Mouse (Mus musculus) heart, adult 8-10 months (tissue): ENCODE measurements around the gene Map3k20. TPM values are rescaled to one million over a fixed set of nuclear protein-coding genes. Genes with fewer than 3 reads are reported as not detected.
A peak's percentile ranks its signal among the peaks of the same experiment; 100 is the strongest.

Source experiments
- DNase-seq: peaks from one replicate; pipeline ENCODE4 v3.0.0; 2022; ENCODE audit warnings: low spot score
- total RNA-seq, 4 experiments: library from RNA; stranded (reverse); gene quantifications; 2 replicates each; pipeline ENCODE4 v1.2.4; 2022

The Map3k20 gene
- total RNA-seq, 4 experiments from 2014 or later, result 281 to 324 (median 299) TPM

GRCm38 (mm10) chr2:72416095-72417080 lies 131.0 kb downstream of the Map3k20 start:
- DNase-seq, result no peak

- DNase-seq, result no peak
These were observed 135.1 kb downstream of the Map3k20 start for GRCm38 (mm10) chr2:72420561-72420960.

GRCm38 (mm10) chr2:72424656-72425055 lies 139.2 kb downstream of the Map3k20 start:
- DNase-seq, result no peak

- no peak for DNase-seq
These were observed 141.3 kb downstream of the Map3k20 start for GRCm38 (mm10) chr2:72426776-72427175.

- no peak for DNase-seq
These were observed 141.9 kb downstream of the Map3k20 start for GRCm38 (mm10) chr2:72427288-72427687.

GRCm38 (mm10) chr2:72438941-72439533 lies 153.6 kb downstream of the Map3k20 start:
- DNase-seq, result no peak

GRCm38 (mm10) chr2:72441010-72441409 lies 155.6 kb downstream of the Map3k20 start:
- DNase-seq, result no peak

GRCm38 (mm10) chr2:72442825-72443224 lies 157.4 kb downstream of the Map3k20 start:
- DNase-seq, result no peak

GRCm38 (mm10) chr2:72443960-72444359 lies 158.5 kb downstream of the Map3k20 start:
- DNase-seq, result no peak

GRCm38 (mm10) chr2:72446106-72446505 lies 160.7 kb downstream of the Map3k20 start:
- no peak for DNase-seq

GRCm38 (mm10) chr2:72446615-72447014 lies 161.2 kb downstream of the Map3k20 start:
- no peak for DNase-seq

- DNase-seq, result no peak
These were observed 168.1 kb downstream of the Map3k20 start for GRCm38 (mm10) chr2:72453563-72453962.

GRCm38 (mm10) chr2:72456189-72456588 lies 170.8 kb downstream of the Map3k20 start:
- no peak for DNase-seq

GRCm38 (mm10) chr2:72464376-72465014 lies 179.1 kb downstream of the Map3k20 start:
- no peak for DNase-seq

- no peak for DNase-seq
These were observed 182.2 kb downstream of the Map3k20 start for GRCm38 (mm10) chr2:72467604-72468003.

GRCm38 (mm10) chr2:72471415-72472070 lies 186.1 kb downstream of the Map3k20 start:
- DNase-seq, result no peak

- DNase-seq, result no peak
These were observed 189.3 kb downstream of the Map3k20 start for GRCm38 (mm10) chr2:72474531-72475287.

GRCm38 (mm10) chr2:72475423-72475796 lies 190.0 kb downstream of the Map3k20 start:
- no peak for DNase-seq

GRCm38 (mm10) chr2:72475797-72476485 lies 190.5 kb downstream of the Map3k20 start, which contains the start of gene Cdca7:
Cdca7 (plus strand) TSS chr2:72476159.
- peak; percentile 75 for DNase-seq

- no peak for DNase-seq
These were observed 191.2 kb downstream of the Map3k20 start for GRCm38 (mm10) chr2:72476486-72477211.
